Mouse (Mus musculus): ENCODE results near the gene Bad. TPM values are rescaled to one million over a fixed set of nuclear protein-coding genes. Genes with fewer than 3 reads are reported as not detected.

The Bad gene
- total and polyA plus RNA-seq, 3 experiments, result 21.1 to 33.5 (median 25.8) TPM

GRCm38 (mm10) chr19:6922901-6923735 lies 18.5 kb upstream of the Bad start:
- no peak overlapping the region; the same call in 1 of the 2 replicates for H3K4me3 ChIP-seq
- H3K36me3 ChIP-seq (ENCODE audit: control insufficient read depth, insufficient read depth, low read length), result no peaks in the 10 kb centered on the region
- H3K9ac ChIP-seq (ENCODE audit: low read depth, low read length), result peak overlapping the region; percentile 48; the same call in 1 of the 2 replicates
- peak overlapping the region; percentile 92 for H3K27ac ChIP-seq
- WGBS, result 73% methylated on average over 6 of the region's 6 CpGs
- TF ChIP-seq EP300 (IDR thresholded peaks at IDR 0.05; ENCODE audit: insufficient read depth, low read depth, low read length), result no peak
- no peak for TF ChIP-seq POLR2A (IDR thresholded peaks at IDR 0.05; ENCODE audit: insufficient read depth, low read depth, low read length)
- TF ChIP-seq CTCF (IDR thresholded peaks at IDR 0.05), result no peak
- no peaks in the 10 kb centered on the region for H3K79me2 ChIP-seq (replicated peaks; ENCODE audit: control insufficient read depth, insufficient read depth, low read length)
- no peak for DNase-seq
- intact Hi-C loops (cut with DNase I), result no loop called here
- peaks cover 10% of the 10 kb centered on the region for H3K4me1 ChIP-seq (ENCODE audit: control insufficient read depth, insufficient read depth, low read length)
- peaks cover 12% of the 10 kb centered on the region for H3K27me3 ChIP-seq (ENCODE audit: control insufficient read depth, insufficient read depth, low read length)

GRCm38 (mm10) chr19:6924461-6925306 lies 17.0 kb upstream of the Bad start:
- no peaks in the 10 kb centered on the region for H3K79me2 ChIP-seq (replicated peaks; ENCODE audit: control insufficient read depth, insufficient read depth, low read length)
- intact Hi-C loops (cut with DNase I), result loop anchor here (1.0 to 2.0 kb wide), 4 partner anchors 14 to 96 kb away; no protein-coding TSS in a partner anchor
- peaks cover 10% of the 10 kb centered on the region for H3K4me1 ChIP-seq (ENCODE audit: control insufficient read depth, insufficient read depth, low read length)
- peaks cover 13% of the 10 kb centered on the region for H3K27me3 ChIP-seq (ENCODE audit: control insufficient read depth, insufficient read depth, low read length)
- no peak overlapping the region for H3K27ac ChIP-seq
- 5% methylated on average over 39 of the region's 39 CpGs for WGBS
- DNase-seq, result peak; percentile 85 to 91
- peak overlapping the region; percentile 29; the same call in 1 of the 2 replicates for H3K4me3 ChIP-seq
- peak overlapping the region; percentile 36 for H3K9ac ChIP-seq (ENCODE audit: low read depth, low read length)
- H3K36me3 ChIP-seq (ENCODE audit: control insufficient read depth, insufficient read depth, low read length), result no peaks in the 10 kb centered on the region
- TF ChIP-seq CTCF (IDR thresholded peaks at IDR 0.05) (peak; percentile 97), POLR2A (IDR thresholded peaks at IDR 0.05; ENCODE audit: insufficient read depth, low read depth, low read length) (no peak), EP300 (IDR thresholded peaks at IDR 0.05; ENCODE audit: insufficient read depth, low read depth, low read length) (0 out of 2 replicates have a peak, but pooled peaks have one; percentile 35)

- H3K27me3 ChIP-seq (ENCODE audit: control insufficient read depth, insufficient read depth, low read length), result peaks cover 13% of the 10 kb centered on the region
- H3K4me3 ChIP-seq, result peak within 1 kb of the TSS; percentile 29; the same call in 1 of the 2 replicates
- 6% methylated on average over 9 of the region's 9 CpGs for WGBS
- DNase-seq, result no peak
- peaks cover 9% of the 10 kb centered on the region for H3K4me1 ChIP-seq (ENCODE audit: control insufficient read depth, insufficient read depth, low read length)
- no peak within 1 kb of the TSS for H3K27ac ChIP-seq
- peak within 1 kb of the TSS; percentile 36 for H3K9ac ChIP-seq (ENCODE audit: low read depth, low read length)
- H3K36me3 ChIP-seq (ENCODE audit: control insufficient read depth, insufficient read depth, low read length), result no peaks in the 10 kb centered on the region
- H3K79me2 ChIP-seq (replicated peaks; ENCODE audit: control insufficient read depth, insufficient read depth, low read length), result no peaks in the 10 kb centered on the region
- intact Hi-C loops (cut with DNase I), result loop anchor here (2.0 kb wide), 1 partner anchor 14 kb away; no protein-coding TSS in a partner anchor
- TF ChIP-seq CTCF (IDR thresholded peaks at IDR 0.05) (no peak), EP300 (IDR thresholded peaks at IDR 0.05; ENCODE audit: insufficient read depth, low read depth, low read length) (no peak)
These were observed 16.4 kb upstream of the Bad start, which contains the start of gene Catsperz for GRCm38 (mm10) chr19:6925307-6925573. Catsperz (minus strand) TSS chr19:6925380.

GRCm38 (mm10) chr19:6925611-6926329 lies 15.9 kb upstream of the Bad start:
- Histone ChIP-seq H3K4me1 (ENCODE audit: control insufficient read depth, insufficient read depth, low read length) (peaks cover 9% of the 10 kb centered on the region), H3K79me2 (replicated peaks; ENCODE audit: control insufficient read depth, insufficient read depth, low read length) (no peaks in the 10 kb centered on the region), H3K36me3 (ENCODE audit: control insufficient read depth, insufficient read depth, low read length) (no peaks in the 10 kb centered on the region), H3K9ac (ENCODE audit: low read depth, low read length) (no peak overlapping the region), H3K4me3 (no peak overlapping the region), H3K27me3 (ENCODE audit: control insufficient read depth, insufficient read depth, low read length) (peaks cover 13% of the 10 kb centered on the region), H3K27ac (no peak overlapping the region)
- TF ChIP-seq POLR2A (IDR thresholded peaks at IDR 0.05; ENCODE audit: insufficient read depth, low read depth, low read length) (no peak), CTCF (IDR thresholded peaks at IDR 0.05) (no peak), EP300 (IDR thresholded peaks at IDR 0.05; ENCODE audit: insufficient read depth, low read depth, low read length) (no peak)
- DNase-seq, result no peak
- 38% methylated on average over 40 of the region's 40 CpGs for WGBS
- intact Hi-C loops (cut with DNase I), result loop anchor here (2.0 kb wide), 1 partner anchor 13 kb away; no protein-coding TSS in a partner anchor

- peaks cover 9% of the 10 kb centered on the region for H3K4me1 ChIP-seq (ENCODE audit: control insufficient read depth, insufficient read depth, low read length)
- no peak overlapping the region for H3K9ac ChIP-seq (ENCODE audit: low read depth, low read length)
- H3K79me2 ChIP-seq (replicated peaks; ENCODE audit: control insufficient read depth, insufficient read depth, low read length), result no peaks in the 10 kb centered on the region
- no peaks in the 10 kb centered on the region for H3K36me3 ChIP-seq (ENCODE audit: control insufficient read depth, insufficient read depth, low read length)
- intact Hi-C loops (cut with DNase I), result no loop called here
- no peak for TF ChIP-seq EP300 (IDR thresholded peaks at IDR 0.05; ENCODE audit: insufficient read depth, low read depth, low read length)
- TF ChIP-seq CTCF (IDR thresholded peaks at IDR 0.05), result no peak
- TF ChIP-seq POLR2A (IDR thresholded peaks at IDR 0.05; ENCODE audit: insufficient read depth, low read depth, low read length), result no peak
- DNase-seq, result peak in 1 of 2 experiments; percentile 40
- whole genome bisulfite sequencing, result 31% methylated on average over 26 of the region's 26 CpGs
- no peak overlapping the region for H3K27ac ChIP-seq
- H3K4me3 ChIP-seq, result no peak overlapping the region
- peaks cover 13% of the 10 kb centered on the region for H3K27me3 ChIP-seq (ENCODE audit: control insufficient read depth, insufficient read depth, low read length)
These were observed 15.0 kb upstream of the Bad start for GRCm38 (mm10) chr19:6926559-6927255.
